Mouse (Mus musculus) limb, embryonic 11.5 days (tissue): ENCODE measurements around the gene Sema3f. TPM values are rescaled to one million over a fixed set of nuclear protein-coding genes. Genes with fewer than 3 reads are reported as not detected.
A peak's percentile ranks its signal among the peaks of the same experiment; 100 is the strongest.

Experiments used
- ATAC-seq: fragments of 200-750 bp; cut with Nextera tagmentation; 2 replicates; pipeline ENCODE4 v1.8.0; 2017; ENCODE audit warnings: low read depth; ENCODE audit not compliant: insufficient number of reproducible peaks, low FRiP score, low TSS enrichment
- DNase-seq: peaks from one replicate; pipeline ENCODE4 v3.0.0-alpha.2; 2015; ENCODE audit warnings: low spot score
- H3K27ac ChIP-seq: fragments of 300-500 bp; sonication (generic); replicated peaks from 2 replicates; pipeline ENCODE4 v1.5.1; 2014; ENCODE audit warnings: low read depth, mild to moderate bottlenecking, low read length
- H3K27me3 ChIP-seq: fragments of 300-500 bp; sonication (generic); 2 replicates; pipeline ENCODE4 v1.6.1; 2014; ENCODE audit warnings: mild to moderate bottlenecking, low read length, mixed read lengths; ENCODE audit not compliant: control insufficient read depth, insufficient read depth
- H3K36me3 ChIP-seq: fragments of 300-500 bp; sonication (generic); 2 replicates; pipeline ENCODE4 v1.6.1; 2014; ENCODE audit warnings: mild to moderate bottlenecking, low read length, moderate library complexity, mixed read lengths; ENCODE audit not compliant: control insufficient read depth, insufficient read depth
- H3K4me1 ChIP-seq: fragments of 300-500 bp; sonication (generic); 2 replicates; pipeline ENCODE4 v1.6.1; 2014; ENCODE audit warnings: low read length, mixed read lengths; ENCODE audit not compliant: control insufficient read depth, insufficient read depth
- H3K4me2 ChIP-seq: fragments of 300-500 bp; sonication (generic); 2 replicates; pipeline ENCODE4 v1.6.1; 2014; ENCODE audit warnings: low read depth, mild to moderate bottlenecking, moderate library complexity; ENCODE audit not compliant: severe bottlenecking
- H3K4me3 ChIP-seq: fragments of 300-500 bp; sonication (generic); 2 replicates; pipeline ENCODE4 v1.5.1; 2014; ENCODE audit warnings: low read depth, low read length
- H3K9ac ChIP-seq: fragments of 300-500 bp; sonication (generic); 2 replicates; pipeline ENCODE4 v1.6.1; 2014; ENCODE audit warnings: mild to moderate bottlenecking, low read length
- H3K9me3 ChIP-seq: fragments of 300-500 bp; sonication (generic); 2 replicates; pipeline ENCODE4 v1.6.1; 2016; ENCODE audit warnings: low read length; ENCODE audit not compliant: control insufficient read depth
- WGBS: fragments of 180-500 bp; shearing (Covaris S2); extraction: QIAGEN DNeasy Blood & Tissue Kit; methylation state at CpG from one replicate; pipeline ENCODE4 v1.1.7; 2014; 5-methylcytosine and 5-hydroxymethylcytosine counted together
- polyA plus RNA-seq: library from polyadenylated mRNA; unstranded; fragments of >200 nt; fragmentation: Nextera tagmentation; extraction: Ambion mirVana; gene quantifications from 2 replicates; pipeline ENCODE4 v1.2.1, GENCODE M21; 2014

Sema3f gene
- polyA plus RNA-seq, 1 experiment from 2014 or later: 27.4 TPM

- under 1% methylated on average over 11 of the region's 11 CpGs for WGBS
- no peaks in the 10 kb centered on the region for H3K27me3 ChIP-seq
- peak; percentile 72 for DNase-seq
- H3K4me1 ChIP-seq: peaks cover 53% of the 10 kb centered on the region
- peak; percentile 70 for ATAC-seq
- no peaks in the 10 kb centered on the region for H3K36me3 ChIP-seq
- H3K27ac ChIP-seq: peak overlapping the region; percentile 57
- H3K4me2 ChIP-seq: peak overlapping the region; percentile 38; the same call in 1 of the 2 replicates
- no peaks in the 10 kb centered on the region for H3K9me3 ChIP-seq
- peak overlapping the region; percentile 11; the same call in 1 of the 2 replicates for H3K4me3 ChIP-seq
- H3K9ac ChIP-seq: peak overlapping the region; percentile 45; the same call in 1 of the 2 replicates
Measured at GRCm38 (mm10) chr9:107723794-107724531, 13.7 kb upstream of the Sema3f start.

GRCm38 (mm10) chr9:107723292-107723691 lies 13.0 kb upstream of the Sema3f start:
- no peak overlapping the region for H3K9ac ChIP-seq
- no peaks in the 10 kb centered on the region for H3K27me3 ChIP-seq
- peak overlapping the region; percentile 57 for H3K27ac ChIP-seq
- 17% methylated on average over 6 of the region's 6 CpGs for WGBS
- H3K4me1 ChIP-seq: peaks cover 48% of the 10 kb centered on the region
- peak; percentile 24 for ATAC-seq
- H3K36me3 ChIP-seq: no peaks in the 10 kb centered on the region
- no peaks in the 10 kb centered on the region for H3K9me3 ChIP-seq
- DNase-seq: peak; percentile 49
- peak overlapping the region; percentile 38; the same call in 1 of the 2 replicates for H3K4me2 ChIP-seq
- H3K4me3 ChIP-seq: no peak overlapping the region

GRCm38 (mm10) chr9:107718781-107719540 lies 8.7 kb upstream of the Sema3f start:
- WGBS: 87% methylated on average over 10 of the region's 10 CpGs
- no peak overlapping the region for H3K27ac ChIP-seq

GRCm38 (mm10) chr9:107716951-107717350 lies 6.7 kb upstream of the Sema3f start:
- ATAC-seq (peak; percentile 31; the same call in 1 of the 2 replicates), DNase-seq (peak; percentile 77)
- Histone ChIP-seq H3K9me3 (no peaks in the 10 kb centered on the region), H3K27me3 (no peaks in the 10 kb centered on the region), H3K4me2 (no peak overlapping the region), H3K9ac (no peak overlapping the region), H3K36me3 (no peaks in the 10 kb centered on the region), H3K4me1 (peaks cover 38% of the 10 kb centered on the region), H3K4me3 (no peak overlapping the region), H3K27ac (peak overlapping the region; percentile 65)
- 13% methylated on average over 6 of the region's 6 CpGs for WGBS

More at GRCm38 (mm10) chr9:107718781-107719540, 8.7 kb upstream of the Sema3f start:
- ATAC-seq (no peak), DNase-seq (no peak)
- Histone ChIP-seq H3K36me3 (no peaks in the 10 kb centered on the region), H3K9ac (no peak overlapping the region), H3K27me3 (no peaks in the 10 kb centered on the region), H3K4me2 (no peak overlapping the region), H3K9me3 (no peaks in the 10 kb centered on the region), H3K4me1 (peaks cover 51% of the 10 kb centered on the region), H3K4me3 (no peak overlapping the region)

- H3K27me3 ChIP-seq: no peaks in the 10 kb centered on the region
- no peak overlapping the region for H3K9ac ChIP-seq
- peaks cover 38% of the 10 kb centered on the region for H3K4me1 ChIP-seq
- DNase-seq (peak; percentile 20), ATAC-seq (no peak)
- no peaks in the 10 kb centered on the region for H3K9me3 ChIP-seq
- H3K27ac ChIP-seq: no peak overlapping the region; the same call in 1 of the 2 replicates
- no peak overlapping the region for H3K4me2 ChIP-seq
- no peak overlapping the region for H3K4me3 ChIP-seq
- no peaks in the 10 kb centered on the region for H3K36me3 ChIP-seq
- 79% methylated on average over 2 of the region's 2 CpGs for WGBS
Measured at GRCm38 (mm10) chr9:107715632-107716031, 5.4 kb upstream of the Sema3f start.

- H3K4me1 ChIP-seq: peaks cover 46% of the 10 kb centered on the region
- ATAC-seq (peak; percentile 71), DNase-seq (peak; percentile 85)
- no peaks in the 10 kb centered on the region for H3K36me3 ChIP-seq
- no peak overlapping the region for H3K4me3 ChIP-seq
- no peaks in the 10 kb centered on the region for H3K27me3 ChIP-seq
- 8% methylated on average over 12 of the region's 12 CpGs for WGBS
- H3K9me3 ChIP-seq: no peaks in the 10 kb centered on the region
- H3K4me2 ChIP-seq: peak overlapping the region; percentile 26; the same call in 1 of the 2 replicates
- peak overlapping the region; percentile 63 for H3K27ac ChIP-seq
- no peak overlapping the region; the same call in 1 of the 2 replicates for H3K9ac ChIP-seq
Measured at GRCm38 (mm10) chr9:107714221-107714952, 4.1 kb upstream of the Sema3f start.

- Histone ChIP-seq H3K27ac (peak overlapping the region; percentile 94), H3K4me2 (peak overlapping the region; percentile 93), H3K36me3 (peaks cover 2% of the 10 kb centered on the region), H3K4me3 (peak overlapping the region; percentile 94), H3K9me3 (no peaks in the 10 kb centered on the region), H3K4me1 (peaks cover 49% of the 10 kb centered on the region), H3K27me3 (no peaks in the 10 kb centered on the region), H3K9ac (peak overlapping the region; percentile 98)
- under 1% methylated on average over 45 of the region's 55 CpGs for WGBS
- DNase-seq (no peak), ATAC-seq (no peak; the same call in 1 of the 2 replicates)
Measured at GRCm38 (mm10) chr9:107709096-107709696, 1.1 kb downstream of the Sema3f start.
